Mouse (Mus musculus): ENCODE measurements at regions not wholly inside any gene's neighbourhood (a gene's known extent, or its start where the extent isn't known, plus 50 kb on each side); places are given as distances from the start of the nearest gene placed in this dataset.

DNA sequence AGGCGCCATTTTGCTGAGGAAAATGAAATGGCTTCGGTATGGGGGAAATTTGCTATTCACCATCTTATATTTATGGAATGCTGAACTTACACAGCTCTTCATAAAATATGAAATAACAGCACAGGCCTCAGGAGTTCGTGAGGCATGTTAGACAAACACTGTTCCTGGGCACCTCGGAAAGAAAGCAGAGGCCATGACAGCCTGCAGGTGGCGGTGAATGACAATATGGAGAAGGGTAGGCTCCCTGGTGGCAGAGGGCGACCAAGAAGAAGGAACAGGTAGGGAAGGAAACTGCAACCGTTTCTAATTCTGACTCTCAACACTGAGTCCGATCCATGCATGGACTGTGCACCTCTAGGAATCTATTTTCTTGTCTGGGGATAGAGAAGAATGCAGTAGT, 553.6 kb upstream of the Tmpo start:
- no peaks in the 10 kb centered on the region for H3K36me3 ChIP-seq
- H3K4me1 ChIP-seq (replicated peaks): no peaks in the 10 kb centered on the region
- no peak overlapping the region for H3K9ac ChIP-seq (replicated peaks)
- H3K4me3 ChIP-seq (replicated peaks): no peak overlapping the region
- no peak overlapping the region for H3K27ac ChIP-seq
- ATAC-seq (ENCODE audit: insufficient number of reproducible peaks, insufficient read depth, low FRiP score, low TSS enrichment, low read depth): no peak
- no peak overlapping the region for H3K4me2 ChIP-seq
- no peaks in the 10 kb centered on the region for H3K27me3 ChIP-seq
- no peaks in the 10 kb centered on the region for H3K9me3 ChIP-seq
- 82% methylated on average over 8 of the region's 8 CpGs for WGBS

GRCm38 (mm10) chr10:91732007-91732589, 551.0 kb upstream of the Tmpo start:
- Histone ChIP-seq H3K9me3 (no peaks in the 10 kb centered on the region), H3K27me3 (no peaks in the 10 kb centered on the region), H3K9ac (replicated peaks) (no peak overlapping the region), H3K4me2 (no peak overlapping the region), H3K4me1 (replicated peaks) (no peaks in the 10 kb centered on the region), H3K36me3 (no peaks in the 10 kb centered on the region), H3K4me3 (replicated peaks) (no peak overlapping the region), H3K27ac (no peak overlapping the region)
- WGBS: 62% methylated on average over 9 of the region's 9 CpGs
- no peak for ATAC-seq (ENCODE audit: insufficient number of reproducible peaks, insufficient read depth, low FRiP score, low TSS enrichment, low read depth)

DNA sequence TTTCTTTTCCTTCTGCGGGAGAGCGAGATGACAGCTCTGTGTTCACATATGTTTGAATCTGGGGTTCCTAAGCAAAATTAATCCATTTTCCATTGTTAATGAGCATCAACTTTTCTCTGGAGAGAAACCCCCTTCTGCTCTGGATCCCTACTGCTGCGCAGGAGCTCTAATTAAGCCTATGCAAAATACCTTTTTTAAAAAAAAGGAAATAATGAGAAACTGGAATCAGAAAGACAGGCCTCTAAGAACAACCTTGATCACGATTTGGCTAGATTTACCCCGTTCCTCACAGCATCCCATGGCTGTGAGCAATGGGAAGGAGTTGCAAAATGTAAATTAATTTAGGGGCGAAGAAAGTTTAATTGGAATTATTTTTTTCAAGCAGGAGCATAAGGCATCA, 548.9 kb upstream of the Tmpo start:
- Histone ChIP-seq H3K4me1 (replicated peaks) (no peaks in the 10 kb centered on the region), H3K4me2 (no peak overlapping the region), H3K4me3 (replicated peaks) (no peak overlapping the region), H3K9ac (replicated peaks) (no peak overlapping the region), H3K27me3 (no peaks in the 10 kb centered on the region), H3K9me3 (no peaks in the 10 kb centered on the region), H3K27ac (no peak overlapping the region), H3K36me3 (no peaks in the 10 kb centered on the region)
- ATAC-seq (ENCODE audit: insufficient number of reproducible peaks, insufficient read depth, low FRiP score, low TSS enrichment, low read depth): no peak
- 83% methylated on average over 6 of the region's 6 CpGs for WGBS

DNA sequence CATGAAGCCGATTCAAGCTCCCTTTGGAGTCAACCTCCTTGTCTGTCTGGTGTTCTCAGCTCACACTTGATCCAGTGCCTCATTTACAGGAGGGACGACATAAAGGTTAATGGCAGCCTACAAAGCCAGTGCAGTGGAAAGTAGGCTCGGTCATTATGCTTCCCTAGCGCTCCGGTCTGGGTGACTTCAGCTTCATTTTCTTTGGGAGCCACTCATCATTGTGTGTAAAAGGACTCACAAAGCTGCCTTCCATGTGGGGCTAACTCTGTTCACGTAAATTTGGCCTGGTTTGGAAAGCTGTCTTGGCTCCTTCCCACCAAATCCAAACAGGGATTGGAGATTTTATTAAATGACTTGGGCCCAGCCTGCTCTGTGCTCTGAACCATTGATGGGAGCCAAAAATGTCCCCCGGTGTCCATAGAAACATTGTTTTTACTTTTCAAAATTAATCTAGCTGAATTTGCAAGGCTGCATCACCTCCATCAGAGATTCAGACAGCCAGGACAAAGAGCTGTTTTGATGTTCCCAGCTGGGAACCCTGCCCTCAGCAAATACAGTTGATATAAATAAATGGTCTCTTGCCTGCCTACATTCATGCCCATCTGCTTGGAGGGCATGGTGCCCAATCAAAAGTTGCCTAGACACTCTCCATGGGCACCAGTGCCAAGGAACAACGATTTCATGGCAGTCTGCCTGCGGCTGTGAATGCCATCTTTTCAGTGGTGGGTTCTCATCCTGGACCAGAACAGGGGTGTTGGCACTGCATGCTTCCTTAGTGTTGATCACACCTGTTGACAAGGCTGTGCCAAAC, 538.7 kb upstream of the Tmpo start:
- Histone ChIP-seq H3K27ac (no peak overlapping the region), H3K9ac (replicated peaks) (no peak overlapping the region), H3K4me3 (replicated peaks) (no peak overlapping the region), H3K4me2 (no peak overlapping the region), H3K9me3 (no peaks in the 10 kb centered on the region), H3K27me3 (no peaks in the 10 kb centered on the region), H3K36me3 (no peaks in the 10 kb centered on the region), H3K4me1 (replicated peaks) (no peaks in the 10 kb centered on the region)
- 90% methylated on average over 9 of the region's 9 CpGs for WGBS
- ATAC-seq (ENCODE audit: insufficient number of reproducible peaks, insufficient read depth, low FRiP score, low TSS enrichment, low read depth): no peak

DNA sequence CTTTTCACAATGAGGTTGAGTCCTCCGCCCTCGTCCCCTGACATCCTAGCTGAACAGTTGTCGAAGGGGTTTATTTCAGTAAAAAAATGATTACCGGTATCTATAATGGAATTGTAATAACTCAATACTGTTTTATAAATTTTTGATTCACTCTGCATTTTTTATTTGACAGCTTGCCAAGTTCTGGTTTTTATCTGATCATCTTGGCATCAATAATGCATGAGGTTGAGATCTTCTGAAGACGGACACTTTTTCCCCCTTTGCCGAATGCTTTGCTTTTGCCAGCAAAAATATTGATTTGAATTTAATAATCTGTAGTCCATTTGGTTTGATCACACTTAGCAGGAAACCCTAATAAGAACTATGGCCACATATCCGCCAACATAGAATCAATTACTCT, 535.5 kb upstream of the Tmpo start:
- Histone ChIP-seq H3K4me3 (replicated peaks) (no peak overlapping the region), H3K4me2 (no peak overlapping the region), H3K27ac (no peak overlapping the region), H3K9me3 (no peaks in the 10 kb centered on the region), H3K27me3 (no peaks in the 10 kb centered on the region), H3K36me3 (no peaks in the 10 kb centered on the region), H3K4me1 (replicated peaks) (no peaks in the 10 kb centered on the region), H3K9ac (replicated peaks) (no peak overlapping the region)
- ATAC-seq (ENCODE audit: insufficient number of reproducible peaks, insufficient read depth, low FRiP score, low TSS enrichment, low read depth): no peak
- 94% methylated on average over 7 of the region's 7 CpGs for WGBS

DNA sequence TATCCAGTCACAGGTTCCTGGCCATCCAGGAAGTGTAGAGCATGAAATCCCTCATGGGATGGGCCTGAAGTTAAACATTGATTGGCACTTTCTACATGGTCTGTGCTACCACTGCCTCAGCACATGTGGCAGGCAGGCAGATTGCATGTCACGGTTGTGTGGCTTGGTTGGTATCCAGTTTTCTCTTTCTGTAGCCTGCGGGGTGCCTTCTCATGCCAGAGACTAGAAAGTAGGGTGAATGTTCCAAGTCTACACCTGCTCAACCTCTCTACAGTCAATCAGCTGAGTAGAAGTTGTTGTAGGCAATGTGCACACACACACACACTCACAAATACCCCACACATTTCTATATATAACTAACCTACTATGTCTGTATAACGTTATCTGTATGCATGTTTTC, 533.5 kb upstream of the Tmpo start:
- H3K27ac ChIP-seq: no peak overlapping the region
- no peaks in the 10 kb centered on the region for H3K27me3 ChIP-seq
- no peak overlapping the region for H3K4me3 ChIP-seq (replicated peaks)
- H3K9me3 ChIP-seq: no peaks in the 10 kb centered on the region
- 86% methylated on average over 3 of the region's 3 CpGs for WGBS
- no peak overlapping the region for H3K4me2 ChIP-seq
- no peak overlapping the region for H3K9ac ChIP-seq (replicated peaks)
- no peak for ATAC-seq (ENCODE audit: insufficient number of reproducible peaks, insufficient read depth, low FRiP score, low TSS enrichment, low read depth)
- H3K36me3 ChIP-seq: no peaks in the 10 kb centered on the region
- H3K4me1 ChIP-seq (replicated peaks): no peaks in the 10 kb centered on the region

GRCm38 (mm10) chr10:91713529-91713928, 532.4 kb upstream of the Tmpo start:
- ATAC-seq (ENCODE audit: insufficient number of reproducible peaks, insufficient read depth, low FRiP score, low TSS enrichment, low read depth): no peak
- Histone ChIP-seq H3K4me3 (replicated peaks) (no peak overlapping the region), H3K27me3 (no peaks in the 10 kb centered on the region), H3K9me3 (no peaks in the 10 kb centered on the region), H3K36me3 (no peaks in the 10 kb centered on the region), H3K4me2 (no peak overlapping the region), H3K9ac (replicated peaks) (no peak overlapping the region), H3K27ac (no peak overlapping the region), H3K4me1 (replicated peaks) (no peaks in the 10 kb centered on the region)
- WGBS: 62% methylated on average over 7 of the region's 7 CpGs

- Histone ChIP-seq H3K27ac (no peak overlapping the region), H3K27me3 (no peaks in the 10 kb centered on the region), H3K4me2 (no peak overlapping the region), H3K36me3 (no peaks in the 10 kb centered on the region), H3K9ac (replicated peaks) (no peak overlapping the region), H3K4me3 (replicated peaks) (no peak overlapping the region), H3K9me3 (no peaks in the 10 kb centered on the region), H3K4me1 (replicated peaks) (no peaks in the 10 kb centered on the region)
- WGBS: 67% methylated on average over 3 of the region's 3 CpGs
- no peak for ATAC-seq (ENCODE audit: insufficient number of reproducible peaks, insufficient read depth, low FRiP score, low TSS enrichment, low read depth)
These were observed 525.7 kb upstream of the Tmpo start for GRCm38 (mm10) chr10:91706816-91707215.

GRCm38 (mm10) chr10:91704751-91705150, 523.6 kb upstream of the Tmpo start:
- H3K4me3 ChIP-seq (replicated peaks): no peak overlapping the region
- no peak overlapping the region for H3K4me2 ChIP-seq
- no peak overlapping the region for H3K9ac ChIP-seq (replicated peaks)
- H3K4me1 ChIP-seq (replicated peaks): no peaks in the 10 kb centered on the region
- no peak overlapping the region for H3K27ac ChIP-seq
- no peaks in the 10 kb centered on the region for H3K36me3 ChIP-seq
- 65% methylated on average over 3 of the region's 3 CpGs for whole genome bisulfite sequencing
- no peaks in the 10 kb centered on the region for H3K27me3 ChIP-seq
- H3K9me3 ChIP-seq: no peaks in the 10 kb centered on the region
- ATAC-seq (ENCODE audit: insufficient number of reproducible peaks, insufficient read depth, low FRiP score, low TSS enrichment, low read depth): no peak

GRCm38 (mm10) chr10:91701822-91702221, 520.7 kb upstream of the Tmpo start:
- ATAC-seq (ENCODE audit: insufficient number of reproducible peaks, insufficient read depth, low FRiP score, low TSS enrichment, low read depth): no peak
- WGBS: 73% methylated on average over 3 of the region's 3 CpGs
- H3K9ac ChIP-seq (replicated peaks): no peak overlapping the region

GRCm38 (mm10) chr10:91686082-91686618, 505.0 kb upstream of the Tmpo start:
- Histone ChIP-seq H3K4me1 (replicated peaks) (no peaks in the 10 kb centered on the region), H3K9ac (replicated peaks) (no peak overlapping the region), H3K36me3 (no peaks in the 10 kb centered on the region), H3K4me2 (no peak overlapping the region), H3K27me3 (no peaks in the 10 kb centered on the region), H3K9me3 (no peaks in the 10 kb centered on the region), H3K4me3 (replicated peaks) (no peak overlapping the region), H3K27ac (no peak overlapping the region)
- no peak for ATAC-seq (ENCODE audit: insufficient number of reproducible peaks, insufficient read depth, low FRiP score, low TSS enrichment, low read depth)
- WGBS: 67% methylated on average over 8 of the region's 8 CpGs

More at GRCm38 (mm10) chr10:91701822-91702221, 520.7 kb upstream of the Tmpo start:
- Histone ChIP-seq H3K4me2 (no peak overlapping the region), H3K36me3 (no peaks in the 10 kb centered on the region), H3K4me1 (replicated peaks) (no peaks in the 10 kb centered on the region), H3K4me3 (replicated peaks) (no peak overlapping the region), H3K27me3 (no peaks in the 10 kb centered on the region), H3K9me3 (no peaks in the 10 kb centered on the region), H3K27ac (no peak overlapping the region)
